ENCODE assay signal across 12 mouse cellular contexts in the genomic region with DNA sequence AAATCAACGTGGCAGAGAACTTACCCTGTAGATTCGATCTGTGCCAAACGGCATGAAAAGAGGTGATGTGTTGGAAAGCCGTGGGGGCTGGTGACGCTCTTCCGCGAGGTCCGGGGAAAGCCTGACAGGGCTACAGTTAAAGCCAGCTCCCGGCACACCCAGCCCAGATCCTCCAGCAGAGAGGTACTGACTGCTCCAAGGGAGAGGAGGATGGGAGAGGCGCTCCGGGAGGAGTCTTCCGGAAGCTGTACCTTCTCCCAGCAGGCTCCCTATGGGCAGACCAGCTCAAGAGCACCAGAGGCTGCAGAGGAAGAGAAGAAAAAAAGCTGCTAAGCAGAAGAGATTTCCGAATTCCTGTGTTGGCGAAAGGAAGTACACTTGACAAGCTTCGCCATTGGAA. TPM values are rescaled to one million over a fixed set of nuclear protein-coding genes. Genes with fewer than 3 reads are reported as not detected.
DNase-seq lines count a peak whose midpoint lies in the region; ATAC-seq and TF ChIP-seq lines count a peak whose summit lies in the region.
"Had no signal": no experiment of that assay in that cellular context is flagged by ENCODE, and none has a peak within 500 bp of the region (broad histone marks: within the 10 kb centered on the region; RNA-seq: fewer than 3 reads in every experiment).

No protein-coding gene starts in this region.

- whole genome bisulfite sequencing in heart, embryonic 11.5 days (ENCODE audit: insufficient replicate concordance) = 12% methylated on average over 15 of the region's 15 CpGs
- WGBS in lung, embryonic 16.5 days = 17% methylated on average over 15 of the region's 15 CpGs
- 46% methylated on average over 15 of the region's 15 CpGs for WGBS in midbrain, embryonic 16.5 days

- intact Hi-C loops in heart, postnatal 36 days (cut with DNase I) = loop anchor here (10.0 kb wide), 1 partner anchor 49 kb away; the partner anchor contains the start of genes Acvr1 and Upp2
- intact Hi-C loops in left cerebral cortex, postnatal 25 days (cut with DNase I) = no loop called here

- H3K4me1 ChIP-seq in heart, embryonic 11.5 days (ENCODE audit: control insufficient read depth, insufficient read depth, low read length) = peaks cover 51% of the 10 kb centered on the region
- peaks cover 19% of the 10 kb centered on the region for H3K4me1 ChIP-seq in lung, embryonic 16.5 days (replicated peaks; ENCODE audit: control insufficient read depth, insufficient read depth, low read length)
- H3K4me1 ChIP-seq in embryonic fibroblast, embryonic 13.5 days (ENCODE audit: control insufficient read depth, insufficient read depth, low read length) = peaks cover 14% of the 10 kb centered on the region; the same call in 1 of the 2 replicates
- peaks cover 5% of the 10 kb centered on the region; the same call in 1 of the 2 replicates for H3K4me1 ChIP-seq in midbrain, embryonic 16.5 days (ENCODE audit: control insufficient read depth, insufficient read depth, low read length)

- H3K36me3 ChIP-seq in heart, embryonic 11.5 days (ENCODE audit: control insufficient read depth, insufficient read depth, low read length) = 0 out of 2 replicates have a peak, but pooled peaks cover 5% of the 10 kb centered on the region
- H3K36me3 ChIP-seq in lung, embryonic 16.5 days (ENCODE audit: control insufficient read depth, insufficient read depth, low read length) = no peaks in the 10 kb centered on the region
- no peaks in the 10 kb centered on the region for H3K36me3 ChIP-seq in midbrain, embryonic 16.5 days (ENCODE audit: control insufficient read depth, insufficient read depth, low read length)

- no peak for DNase-seq in heart, postnatal 36 days
- DNase-seq in lung, postnatal 36 days = no peak
- DNase-seq in left cerebral cortex, postnatal 25 days (ENCODE audit: low spot score in 2 of 2) = no peak
- DNase-seq in adrenal gland, postnatal 10 days = no peak
- DNase-seq: adrenal gland, adult 8-10 months; cerebellum, adult 9-10 months had no signal

- peak overlapping the region; percentile 82 for H3K27ac ChIP-seq in heart, embryonic 11.5 days (ENCODE audit: low read depth, low read length)
- H3K27ac ChIP-seq in lung, embryonic 16.5 days (ENCODE audit: low read length) = no peak overlapping the region; the same call in 1 of the 2 replicates
- H3K27ac ChIP-seq in embryonic fibroblast, embryonic 13.5 days (ENCODE audit: insufficient read depth, low read length) = peak overlapping the region; percentile 21
- H3K27ac ChIP-seq in midbrain, embryonic 16.5 days (ENCODE audit: low read length) = no peak overlapping the region

- no peaks in the 10 kb centered on the region for H3K9me3 ChIP-seq in heart, embryonic 11.5 days (replicated peaks; ENCODE audit: control insufficient read depth, low read length)
- no peaks in the 10 kb centered on the region for H3K9me3 ChIP-seq in lung, embryonic 16.5 days (ENCODE audit: control insufficient read depth, low read length)
- no peaks in the 10 kb centered on the region for H3K9me3 ChIP-seq in midbrain, embryonic 16.5 days (replicated peaks; ENCODE audit: control insufficient read depth, low read length, poor library complexity, severe bottlenecking)

- TF ChIP-seq CTCF in embryonic fibroblast, embryonic 13.5 days (IDR thresholded peaks at IDR 0.05; ENCODE audit: borderline replicate concordance, insufficient read depth, low read length) = no peak

- H3K9ac ChIP-seq in heart, embryonic 11.5 days (ENCODE audit: low read depth, low read length) = peak overlapping the region; percentile 29; the same call in 1 of the 2 replicates
- peak overlapping the region; percentile 31 for H3K9ac ChIP-seq in lung, embryonic 16.5 days (ENCODE audit: low read length)
- no peak overlapping the region for H3K9ac ChIP-seq in midbrain, embryonic 16.5 days (ENCODE audit: low read depth, low read length)

- H3K27me3 ChIP-seq in heart, embryonic 11.5 days (ENCODE audit: control insufficient read depth, insufficient read depth, low read length) = no peaks in the 10 kb centered on the region
- H3K27me3 ChIP-seq in lung, embryonic 16.5 days (ENCODE audit: control insufficient read depth, insufficient read depth, low read depth, low read length) = no peaks in the 10 kb centered on the region
- no peaks in the 10 kb centered on the region for H3K27me3 ChIP-seq in midbrain, embryonic 16.5 days (ENCODE audit: control insufficient read depth, insufficient read depth, low read depth, low read length)

- H3K4me2 ChIP-seq in heart, embryonic 11.5 days = peak overlapping the region; percentile 55
- peak overlapping the region; percentile 49 for H3K4me2 ChIP-seq in lung, embryonic 16.5 days (ENCODE audit: low read depth, low read length)
- 0 out of 2 replicates have a peak overlapping the region, but pooled peaks have one; percentile 17 for H3K4me2 ChIP-seq in midbrain, embryonic 16.5 days (ENCODE audit: low read length)

- TF ChIP-seq POLR2A in embryonic fibroblast, embryonic 13.5 days (IDR thresholded peaks at IDR 0.05; ENCODE audit: low read depth, low read length) = no peak

- peak overlapping the region; percentile 8; the same call in 1 of the 2 replicates for H3K4me3 ChIP-seq in heart, embryonic 11.5 days (ENCODE audit: low read depth, low read length)
- H3K4me3 ChIP-seq in lung, embryonic 16.5 days (ENCODE audit: low read length) = peak overlapping the region; percentile 19
- no peak overlapping the region for H3K4me3 ChIP-seq in embryonic fibroblast, embryonic 13.5 days (ENCODE audit: insufficient read depth, low read length)
- H3K4me3 ChIP-seq in midbrain, embryonic 16.5 days (ENCODE audit: low read depth, low read length) = no peak overlapping the region

- ATAC-seq in heart, embryonic 11.5 days (replicated peaks; ENCODE audit: insufficient number of reproducible peaks, low FRiP score, low TSS enrichment) = peak; percentile 58; the same call in 1 of the 2 replicates
- peak; percentile 44 for ATAC-seq in lung, embryonic 16.5 days (ENCODE audit: low read depth)
- ATAC-seq in midbrain, embryonic 16.5 days = 0 out of 2 replicates have a peak, but pooled peaks have one; percentile 41
- ATAC-seq: intestine, embryonic 16.5 days had no signal

RNA-seq across cellular contexts. Expression of gene Gm17409, which starts 46.1 kb away (rescaled TPM):
- polyA plus RNA-seq in heart, embryonic 11.5 days (2014; fragmentation: Nextera tagmentation; extraction: Ambion mirVana) = not detected in 2 replicates
- total RNA-seq in heart, postnatal 36 days (2021) = not detected
- polyA plus RNA-seq in lung, embryonic 16.5 days (2015; fragmentation: Nextera tagmentation; extraction: Ambion mirVana) = not detected in 2 replicates
- not detected in 2 replicates for polyA plus RNA-seq in embryonic fibroblast, embryonic 13.5 days (2011; ENCODE audit: insufficient read length, low read depth, missing spikeins)
- not detected in 2 replicates for polyA plus RNA-seq in midbrain, embryonic 16.5 days (2015; fragmentation: Nextera tagmentation; extraction: Ambion mirVana)
- total RNA-seq in left cerebral cortex, postnatal 25 days (2021) = not detected
- total RNA-seq in adrenal gland, postnatal 10 days (2021) = not detected
- total RNA-seq: adrenal gland, adult 8-10 months; monocyte, adult 5-6 weeks had no signal

RNA-seq across cellular contexts. Expression of gene Acvr1, which starts 51.0 kb away (rescaled TPM):
- polyA plus RNA-seq in heart, embryonic 11.5 days (2014; fragmentation: Nextera tagmentation; extraction: Ambion mirVana) = 11.8 and 12.9 TPM in 2 replicates
- total RNA-seq in heart, postnatal 36 days (2021) = 10 to 100 TPM; 16.0 to 16.8 TPM
- 4.8 and 5.6 TPM in 2 replicates for polyA plus RNA-seq in lung, embryonic 16.5 days (2015; fragmentation: Nextera tagmentation; extraction: Ambion mirVana)
- 47.6 and 57.1 TPM in 2 replicates for polyA plus RNA-seq in embryonic fibroblast, embryonic 13.5 days (2011; ENCODE audit: insufficient read length, low read depth, missing spikeins)
- polyA plus RNA-seq in midbrain, embryonic 16.5 days (2015; fragmentation: Nextera tagmentation; extraction: Ambion mirVana) = 4.4 and 4.9 TPM in 2 replicates
- 10 to 100 TPM; 32.4 to 34.1 TPM for total RNA-seq in left cerebral cortex, postnatal 25 days (2021)
- 10 to 100 TPM; 36.2 to 46.4 TPM for total RNA-seq in adrenal gland, postnatal 10 days (2021)

RNA-seq across cellular contexts. Expression of gene Upp2, which starts 51.1 kb away (rescaled TPM):
- polyA plus RNA-seq in heart, embryonic 11.5 days (2014; fragmentation: Nextera tagmentation; extraction: Ambion mirVana) = 8.4 and 8.6 TPM in 2 replicates
- 1 to 10 TPM; 2.7 to 5.0 TPM for total RNA-seq in heart, postnatal 36 days (2021)
- polyA plus RNA-seq in lung, embryonic 16.5 days (2015; fragmentation: Nextera tagmentation; extraction: Ambion mirVana) = 6.6 and 7.4 TPM in 2 replicates
- polyA plus RNA-seq in embryonic fibroblast, embryonic 13.5 days (2011; ENCODE audit: insufficient read length, low read depth, missing spikeins) = 4.1 and 6.2 TPM in 2 replicates
- 14.3 and 16.6 TPM in 2 replicates for polyA plus RNA-seq in midbrain, embryonic 16.5 days (2015; fragmentation: Nextera tagmentation; extraction: Ambion mirVana)
- 10 to 100 TPM; 26.1 to 27.3 TPM for total RNA-seq in left cerebral cortex, postnatal 25 days (2021)
- total RNA-seq in adrenal gland, postnatal 10 days (2021) = 10 to 100 TPM; 11.3 to 21.1 TPM

Comparison
In these comparisons a context has a peak if more than half of its experiments do, and no peak if none do; other contexts are left out.
1. H3K27ac ChIP-seq: peak in heart, embryonic 11.5 days (single experiment) and embryonic fibroblast, embryonic 13.5 days (single experiment); none in lung, embryonic 16.5 days (single experiment) and midbrain, embryonic 16.5 days (single experiment).
2. H3K4me3 ChIP-seq: peak in heart, embryonic 11.5 days (single experiment) and lung, embryonic 16.5 days (single experiment); none in embryonic fibroblast, embryonic 13.5 days (single experiment) and midbrain, embryonic 16.5 days (single experiment).
3. Peak in every context shown above with its lines, with median percentiles within 50 percentile points of each other: ATAC-seq and H3K4me2 ChIP-seq.